Mouse (Mus musculus) T-cell, adult 2 months (primary cell): Measurements from ENCODE around the gene Pak2.

ENCODE experiments used
- DNase-seq: peaks from one replicate; pipeline ENCODE4 v3.0.0; 2022; ENCODE audit warnings: low spot score

Pak2 gene

GRCm38 (mm10) chr16:32002509-32003477 lies 76.3 kb downstream of the Pak2 start, which contains the start of gene Senp5:
Gene Senp5 (minus strand): TSS chr16:32003287.
- peak; percentile 87 for DNase-seq

GRCm38 (mm10) chr16:31996371-31996770 lies 82.8 kb downstream of the Pak2 start:
- DNase-seq: no peak

- DNase-seq: no peak
Observed at GRCm38 (mm10) chr16:31993946-31994345, 85.2 kb downstream of the Pak2 start.

GRCm38 (mm10) chr16:31993195-31993594 lies 85.9 kb downstream of the Pak2 start:
- no peak for DNase-seq

- no peak for DNase-seq
Observed at GRCm38 (mm10) chr16:31992039-31992438, 87.1 kb downstream of the Pak2 start.

- no peak for DNase-seq
Observed at GRCm38 (mm10) chr16:31980946-31981345, 98.2 kb downstream of the Pak2 start.

- no peak for DNase-seq
Observed at GRCm38 (mm10) chr16:31979501-31979900, 99.6 kb downstream of the Pak2 start.

GRCm38 (mm10) chr16:31975258-31975657 lies 103.9 kb downstream of the Pak2 start:
- DNase-seq: no peak
